Mouse (Mus musculus) limb, embryonic 12.5 days (tissue): ENCODE measurements around the gene Schip1. TPM values are rescaled to one million over a fixed set of nuclear protein-coding genes. Genes with fewer than 3 reads are reported as not detected.

Source experiments
- ATAC-seq: fragments of 200-750 bp; cut with Nextera tagmentation; 2 replicates; pipeline ENCODE4 v1.8.0; 2017; ENCODE audit warnings: low read depth, moderate TSS enrichment; ENCODE audit not compliant: insufficient number of reproducible peaks, insufficient read depth, low FRiP score, low TSS enrichment
- H3K27ac ChIP-seq: fragments of 300-500 bp; sonication (generic); 2 replicates; pipeline ENCODE4 v1.5.1; 2016; ENCODE audit warnings: mild to moderate bottlenecking, moderate library complexity
- H3K27me3 ChIP-seq: fragments of 300-500 bp; sonication (generic); 2 replicates; pipeline ENCODE4 v1.6.1; 2016; ENCODE audit warnings: mild to moderate bottlenecking, moderate library complexity
- H3K36me3 ChIP-seq: fragments of 300-500 bp; sonication (generic); 2 replicates; pipeline ENCODE4 v1.6.1; 2016; ENCODE audit warnings: mild to moderate bottlenecking, moderate library complexity
- H3K4me1 ChIP-seq: fragments of 300-500 bp; sonication (generic); replicated peaks from 2 replicates; pipeline ENCODE4 v1.6.1; 2016
- H3K4me2 ChIP-seq: fragments of 300-500 bp; sonication (generic); 2 replicates; pipeline ENCODE4 v1.6.1; 2016; ENCODE audit warnings: mild to moderate bottlenecking, moderate library complexity
- H3K4me3 ChIP-seq: fragments of 300-500 bp; sonication (generic); replicated peaks from 2 replicates; pipeline ENCODE4 v1.5.1; 2016; ENCODE audit warnings: mild to moderate bottlenecking
- H3K9ac ChIP-seq: fragments of 300-500 bp; sonication (generic); replicated peaks from 2 replicates; pipeline ENCODE4 v1.6.1; 2016; ENCODE audit warnings: mild to moderate bottlenecking, moderate library complexity
- H3K9me3 ChIP-seq: fragments of 300-500 bp; sonication (generic); 2 replicates; pipeline ENCODE4 v1.6.1; 2016; ENCODE audit warnings: mild to moderate bottlenecking, moderate library complexity
- WGBS: fragments of 180-500 bp; shearing (Covaris S2); methylation state at CpG from one replicate; pipeline ENCODE4 v1.1.7; 2016; 5-methylcytosine and 5-hydroxymethylcytosine counted together
- polyA plus RNA-seq: library from polyadenylated mRNA; unstranded; fragments of >200 nt; fragmentation: Nextera tagmentation; extraction: Ambion mirVana; gene quantifications from 2 replicates; pipeline ENCODE4 v1.2.1, GENCODE M21; 2016

Schip1 gene
- polyA plus RNA-seq, 1 experiment from 2014 or later: 31.6 TPM

GRCm38 (mm10) chr3:68647282-68647681 lies 582.7 kb downstream of the Schip1 start:
- 90% methylated on average over 3 of the region's 3 CpGs for WGBS
- no peak overlapping the region for H3K4me2 ChIP-seq
- H3K4me1 ChIP-seq: no peaks in the 10 kb centered on the region
- no peak for ATAC-seq
- H3K27ac ChIP-seq: no peak overlapping the region
- no peaks in the 10 kb centered on the region for H3K36me3 ChIP-seq
- no peaks in the 10 kb centered on the region for H3K9me3 ChIP-seq
- H3K27me3 ChIP-seq: no peaks in the 10 kb centered on the region
- no peak overlapping the region for H3K9ac ChIP-seq
- H3K4me3 ChIP-seq: no peak overlapping the region

GRCm38 (mm10) chr3:68650251-68650650 lies 585.6 kb downstream of the Schip1 start:
- no peaks in the 10 kb centered on the region for H3K4me1 ChIP-seq
- H3K27me3 ChIP-seq: no peaks in the 10 kb centered on the region
- H3K9me3 ChIP-seq: no peaks in the 10 kb centered on the region
- H3K27ac ChIP-seq: no peak overlapping the region
- no peak for ATAC-seq
- no peak overlapping the region for H3K4me3 ChIP-seq
- no peaks in the 10 kb centered on the region for H3K36me3 ChIP-seq
- WGBS: 88% methylated on average over 3 of the region's 3 CpGs
- H3K9ac ChIP-seq: no peak overlapping the region
- H3K4me2 ChIP-seq: no peak overlapping the region

- Histone ChIP-seq H3K4me3 (no peak overlapping the region), H3K27ac (no peak overlapping the region), H3K36me3 (no peaks in the 10 kb centered on the region), H3K27me3 (no peaks in the 10 kb centered on the region), H3K9me3 (no peaks in the 10 kb centered on the region), H3K9ac (no peak overlapping the region), H3K4me1 (no peaks in the 10 kb centered on the region), H3K4me2 (no peak overlapping the region)
- WGBS: 82% methylated on average over 4 of the region's 4 CpGs
- ATAC-seq: no peak
Measured at GRCm38 (mm10) chr3:68656607-68657352, 592.2 kb downstream of the Schip1 start.

GRCm38 (mm10) chr3:68657589-68658245 lies 593.1 kb downstream of the Schip1 start:
- Histone ChIP-seq H3K9ac (no peak overlapping the region), H3K4me3 (no peak overlapping the region), H3K4me2 (no peak overlapping the region), H3K9me3 (no peaks in the 10 kb centered on the region), H3K4me1 (no peaks in the 10 kb centered on the region), H3K27ac (no peak overlapping the region), H3K27me3 (no peaks in the 10 kb centered on the region), H3K36me3 (no peaks in the 10 kb centered on the region)
- no peak for ATAC-seq
- WGBS: 30% methylated on average over 9 of the region's 9 CpGs

- Histone ChIP-seq H3K9me3 (no peaks in the 10 kb centered on the region), H3K27me3 (no peaks in the 10 kb centered on the region), H3K36me3 (no peaks in the 10 kb centered on the region), H3K4me3 (no peak overlapping the region), H3K9ac (no peak overlapping the region), H3K27ac (no peak overlapping the region), H3K4me1 (no peaks in the 10 kb centered on the region), H3K4me2 (no peak overlapping the region)
- 94% methylated on average over 6 of the region's 6 CpGs for WGBS
- no peak for ATAC-seq
Measured at GRCm38 (mm10) chr3:68659996-68660395, 595.4 kb downstream of the Schip1 start.

- Histone ChIP-seq H3K4me3 (no peak overlapping the region), H3K9ac (no peak overlapping the region), H3K4me2 (no peak overlapping the region), H3K27me3 (no peaks in the 10 kb centered on the region), H3K9me3 (no peaks in the 10 kb centered on the region), H3K4me1 (no peaks in the 10 kb centered on the region), H3K36me3 (no peaks in the 10 kb centered on the region), H3K27ac (no peak overlapping the region)
- ATAC-seq: no peak
- whole genome bisulfite sequencing: 79% methylated on average over 4 of the region's 4 CpGs
Measured at GRCm38 (mm10) chr3:68660538-68660937, 595.9 kb downstream of the Schip1 start.

GRCm38 (mm10) chr3:68662386-68662785 lies 597.8 kb downstream of the Schip1 start:
- Histone ChIP-seq H3K9ac (no peak overlapping the region), H3K9me3 (no peaks in the 10 kb centered on the region), H3K36me3 (no peaks in the 10 kb centered on the region), H3K4me1 (0 out of 2 replicates have a peak, but pooled peaks cover 7% of the 10 kb centered on the region), H3K4me3 (no peak overlapping the region), H3K27me3 (no peaks in the 10 kb centered on the region), H3K4me2 (no peak overlapping the region), H3K27ac (no peak overlapping the region)
- no peak for ATAC-seq
- 80% methylated on average over 5 of the region's 5 CpGs for WGBS

GRCm38 (mm10) chr3:68664337-68664736 lies 599.7 kb downstream of the Schip1 start:
- no peak for ATAC-seq
- no peak overlapping the region for H3K9ac ChIP-seq
- no peaks in the 10 kb centered on the region for H3K9me3 ChIP-seq
- no peaks in the 10 kb centered on the region for H3K36me3 ChIP-seq
- no peak overlapping the region for H3K27ac ChIP-seq
- H3K4me3 ChIP-seq: no peak overlapping the region
- 68% methylated on average over 6 of the region's 6 CpGs for WGBS
- no peaks in the 10 kb centered on the region for H3K27me3 ChIP-seq
- H3K4me2 ChIP-seq: no peak overlapping the region
- H3K4me1 ChIP-seq: peaks cover 13% of the 10 kb centered on the region

- no peak overlapping the region for H3K4me3 ChIP-seq
- H3K4me2 ChIP-seq: no peak overlapping the region
- 83% methylated on average over 7 of the region's 7 CpGs for WGBS
- H3K36me3 ChIP-seq: no peaks in the 10 kb centered on the region
- no peaks in the 10 kb centered on the region for H3K9me3 ChIP-seq
- H3K27me3 ChIP-seq: no peaks in the 10 kb centered on the region
- peaks cover 13% of the 10 kb centered on the region for H3K4me1 ChIP-seq
- H3K27ac ChIP-seq: no peak overlapping the region
- no peak for ATAC-seq
- no peak overlapping the region for H3K9ac ChIP-seq
Measured at GRCm38 (mm10) chr3:68666377-68666776, 601.8 kb downstream of the Schip1 start.

- no peak overlapping the region for H3K4me2 ChIP-seq
- H3K36me3 ChIP-seq: no peaks in the 10 kb centered on the region
- 56% methylated on average over 1 of the region's 1 CpGs for whole genome bisulfite sequencing
- no peaks in the 10 kb centered on the region for H3K9me3 ChIP-seq
- H3K9ac ChIP-seq: no peak overlapping the region
- H3K27ac ChIP-seq: no peak overlapping the region
- ATAC-seq: no peak
- H3K4me1 ChIP-seq: peaks cover 13% of the 10 kb centered on the region
- no peak overlapping the region for H3K4me3 ChIP-seq
- no peaks in the 10 kb centered on the region for H3K27me3 ChIP-seq
Measured at GRCm38 (mm10) chr3:68667852-68668251, 603.2 kb downstream of the Schip1 start.

- H3K9me3 ChIP-seq: no peaks in the 10 kb centered on the region
- H3K4me1 ChIP-seq: peaks cover 13% of the 10 kb centered on the region
- ATAC-seq: no peak
- no peak overlapping the region for H3K4me2 ChIP-seq
- no peak overlapping the region for H3K9ac ChIP-seq
- H3K27me3 ChIP-seq: no peaks in the 10 kb centered on the region
- no peaks in the 10 kb centered on the region for H3K36me3 ChIP-seq
- H3K4me3 ChIP-seq: no peak overlapping the region
- H3K27ac ChIP-seq: no peak overlapping the region
- WGBS: 71% methylated on average over 5 of the region's 5 CpGs
Measured at GRCm38 (mm10) chr3:68669418-68669974, 604.9 kb downstream of the Schip1 start.
